Mouse (Mus musculus) stomach, embryonic 14.5 days (tissue): ENCODE results near the gene Rhobtb1. TPM values are rescaled to one million over a fixed set of nuclear protein-coding genes. Genes with fewer than 3 reads are reported as not detected.

Experiments
- ATAC-seq: fragments of 200-750 bp; cut with Nextera tagmentation; 2 replicates; pipeline ENCODE4 v1.8.0; 2017; ENCODE audit warnings: low read depth, moderate TSS enrichment; ENCODE audit not compliant: insufficient number of reproducible peaks, insufficient read depth, low FRiP score
- H3K27ac ChIP-seq: fragments of 300-500 bp; sonication (generic); 2 replicates; pipeline ENCODE4 v1.5.1; 2014; ENCODE audit warnings: mild to moderate bottlenecking, low read length, moderate library complexity, mixed read lengths
- H3K27me3 ChIP-seq: fragments of 300-500 bp; sonication (generic); 2 replicates; pipeline ENCODE4 v1.6.1; 2014; ENCODE audit warnings: low read length, control low read depth, mixed read lengths; ENCODE audit not compliant: control insufficient read depth, insufficient read depth
- H3K36me3 ChIP-seq: fragments of 300-500 bp; sonication (generic); 2 replicates; pipeline ENCODE4 v1.6.1; 2014; ENCODE audit warnings: mild to moderate bottlenecking, control low read depth, low read length, moderate library complexity, mixed read lengths; ENCODE audit not compliant: control insufficient read depth, insufficient read depth
- H3K4me1 ChIP-seq: fragments of 300-500 bp; sonication (generic); 2 replicates; pipeline ENCODE4 v1.6.1; 2014; ENCODE audit warnings: low read length, control low read depth, mixed read lengths; ENCODE audit not compliant: control insufficient read depth, insufficient read depth
- H3K4me2 ChIP-seq: fragments of 300-500 bp; sonication (generic); replicated peaks from 2 replicates; pipeline ENCODE4 v1.6.1; 2014; ENCODE audit warnings: low read depth, low read length, control low read depth
- H3K4me3 ChIP-seq: fragments of 300-500 bp; sonication (generic); 2 replicates; pipeline ENCODE4 v1.5.1; 2014; ENCODE audit warnings: low read depth, low read length, control low read depth
- H3K9ac ChIP-seq: fragments of 300-500 bp; sonication (generic); replicated peaks from 2 replicates; pipeline ENCODE4 v1.6.1; 2014; ENCODE audit warnings: low read depth, mild to moderate bottlenecking, control low read depth, low read length, moderate library complexity, mixed read lengths
- H3K9me3 ChIP-seq: fragments of 300-500 bp; sonication (generic); 2 replicates; pipeline ENCODE4 v1.6.1; 2016; ENCODE audit warnings: low read depth, low read length, control low read depth; ENCODE audit not compliant: control insufficient read depth
- WGBS: fragments of 180-500 bp; shearing (Covaris S2); extraction: QIAGEN DNeasy Blood & Tissue Kit; methylation state at CpG from one replicate; pipeline ENCODE4 v1.1.7; 2014; 5-methylcytosine and 5-hydroxymethylcytosine counted together
- polyA plus RNA-seq: library from polyadenylated mRNA; unstranded; fragments of >200 nt; fragmentation: Nextera tagmentation; extraction: Ambion mirVana; gene quantifications from 2 replicates; pipeline ENCODE4 v1.2.1, GENCODE M21; 2014

Rhobtb1 gene
- polyA plus RNA-seq, 1 experiment from 2014 or later, result 37.0 TPM

- Histone ChIP-seq H3K4me1 (0 out of 2 replicates have a peak, but pooled peaks cover 5% of the 10 kb centered on the region), H3K9me3 (no peaks in the 10 kb centered on the region), H3K4me3 (no peak overlapping the region), H3K9ac (no peak overlapping the region), H3K27ac (no peak overlapping the region), H3K36me3 (no peaks in the 10 kb centered on the region), H3K27me3 (no peaks in the 10 kb centered on the region), H3K4me2 (no peak overlapping the region)
- no peak for ATAC-seq
- 24% methylated on average over 1 of the region's 1 CpGs for WGBS
Measured at GRCm38 (mm10) chr10:69119456-69119855, 31.8 kb upstream of the Rhobtb1 start.

GRCm38 (mm10) chr10:69126546-69126945 lies 24.7 kb upstream of the Rhobtb1 start:
- 93% methylated on average over 2 of the region's 2 CpGs for WGBS

GRCm38 (mm10) chr10:69128531-69128930 lies 22.7 kb upstream of the Rhobtb1 start:
- no peaks in the 10 kb centered on the region for H3K27me3 ChIP-seq
- 70% methylated on average over 3 of the region's 3 CpGs for WGBS
- ATAC-seq, result no peak

More at GRCm38 (mm10) chr10:69126546-69126945, 24.7 kb upstream of the Rhobtb1 start:
- no peak overlapping the region for H3K4me3 ChIP-seq
- no peaks in the 10 kb centered on the region for H3K4me1 ChIP-seq
- H3K36me3 ChIP-seq, result no peaks in the 10 kb centered on the region
- no peak for ATAC-seq
- H3K9me3 ChIP-seq, result no peaks in the 10 kb centered on the region
- H3K9ac ChIP-seq, result no peak overlapping the region
- H3K4me2 ChIP-seq, result no peak overlapping the region
- H3K27me3 ChIP-seq, result no peaks in the 10 kb centered on the region
- no peak overlapping the region for H3K27ac ChIP-seq

DNA sequence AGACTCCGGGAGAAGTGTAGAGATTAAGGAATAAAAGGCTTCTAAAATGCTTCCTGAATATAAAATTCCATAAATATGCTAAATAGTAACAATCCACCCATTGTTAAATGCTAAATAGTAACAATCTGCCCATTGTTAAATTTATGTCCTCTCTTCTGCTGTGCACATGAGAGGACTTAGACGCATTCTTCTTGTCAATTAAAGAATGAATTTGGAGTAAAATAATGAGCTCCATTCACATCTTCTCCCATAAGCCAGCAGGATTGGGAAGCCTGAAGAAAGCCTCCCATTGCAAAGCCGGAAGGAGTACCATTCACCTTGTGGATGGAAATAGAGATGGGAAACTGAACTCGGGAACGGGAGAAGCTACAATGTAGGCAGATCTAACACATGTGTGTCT lies 20.6 kb upstream of the Rhobtb1 start:
- H3K27ac ChIP-seq, result no peak overlapping the region
- H3K4me1 ChIP-seq, result no peaks in the 10 kb centered on the region
- no peak overlapping the region for H3K4me3 ChIP-seq
- 72% methylated on average over 5 of the region's 5 CpGs for WGBS
- no peaks in the 10 kb centered on the region for H3K36me3 ChIP-seq
- ATAC-seq, result no peak
- H3K9me3 ChIP-seq, result no peaks in the 10 kb centered on the region
- H3K27me3 ChIP-seq, result no peaks in the 10 kb centered on the region
- no peak overlapping the region for H3K4me2 ChIP-seq
- no peak overlapping the region for H3K9ac ChIP-seq

More at GRCm38 (mm10) chr10:69128531-69128930, 22.7 kb upstream of the Rhobtb1 start:
- H3K9ac ChIP-seq, result no peak overlapping the region
- no peaks in the 10 kb centered on the region for H3K36me3 ChIP-seq
- no peaks in the 10 kb centered on the region for H3K4me1 ChIP-seq
- no peak overlapping the region for H3K27ac ChIP-seq
- H3K9me3 ChIP-seq, result no peaks in the 10 kb centered on the region
- H3K4me2 ChIP-seq, result no peak overlapping the region
- H3K4me3 ChIP-seq, result no peak overlapping the region

DNA sequence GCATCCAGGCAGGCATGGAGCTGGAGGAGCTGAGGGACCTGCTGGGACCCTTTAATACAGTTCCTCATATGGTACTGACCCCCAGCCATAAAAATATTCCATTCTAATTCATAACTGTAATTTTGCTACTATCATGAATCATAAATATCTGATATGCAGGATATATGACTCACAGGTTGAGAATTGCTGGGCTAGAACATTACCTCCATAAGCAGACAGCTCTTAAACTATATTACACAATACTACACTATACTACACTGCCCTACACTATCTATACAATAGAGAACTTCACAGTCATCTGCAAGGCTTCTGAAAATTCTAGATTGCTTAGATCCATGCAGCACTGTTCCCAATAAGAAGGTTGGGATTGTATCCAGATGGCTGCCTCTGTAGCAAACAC lies 16.9 kb upstream of the Rhobtb1 start:
- Histone ChIP-seq H3K27me3 (no peaks in the 10 kb centered on the region), H3K9me3 (no peaks in the 10 kb centered on the region), H3K9ac (no peak overlapping the region), H3K4me3 (no peak overlapping the region), H3K36me3 (no peaks in the 10 kb centered on the region), H3K4me2 (no peak overlapping the region), H3K27ac (no peak overlapping the region), H3K4me1 (no peaks in the 10 kb centered on the region; the same call in 1 of the 2 replicates)
- no peak for ATAC-seq

GRCm38 (mm10) chr10:69136241-69136828 lies 14.9 kb upstream of the Rhobtb1 start:
- no peak for ATAC-seq
- no peak overlapping the region for H3K9ac ChIP-seq
- no peaks in the 10 kb centered on the region for H3K9me3 ChIP-seq
- no peaks in the 10 kb centered on the region; the same call in 1 of the 2 replicates for H3K4me1 ChIP-seq
- H3K27me3 ChIP-seq, result no peaks in the 10 kb centered on the region
- no peak overlapping the region for H3K27ac ChIP-seq
- 38% methylated on average over 9 of the region's 9 CpGs for WGBS
- no peak overlapping the region for H3K4me2 ChIP-seq
- no peak overlapping the region for H3K4me3 ChIP-seq
- no peaks in the 10 kb centered on the region for H3K36me3 ChIP-seq

DNA sequence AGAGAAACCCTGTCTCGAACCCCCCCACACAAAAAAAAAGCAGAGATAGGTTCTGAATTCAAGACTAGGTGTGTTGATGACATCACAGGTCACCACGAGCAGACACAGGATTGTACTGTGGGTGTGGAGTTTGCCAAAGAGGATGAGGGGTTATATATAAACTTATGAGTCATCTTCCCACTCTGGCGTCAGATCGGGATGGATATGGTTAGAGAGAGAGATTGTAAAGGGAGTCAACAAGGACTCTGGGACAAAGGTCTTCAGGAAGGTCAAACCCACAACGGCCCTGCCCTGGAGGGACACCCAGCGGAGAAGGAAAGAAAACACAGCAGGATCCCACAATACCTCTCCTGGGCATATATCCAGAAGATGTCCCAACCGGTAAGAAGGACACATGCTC lies 2.0 kb upstream of the Rhobtb1 start:
- no peak overlapping the region for H3K9ac ChIP-seq
- no peaks in the 10 kb centered on the region for H3K4me1 ChIP-seq
- WGBS, result 90% methylated on average over 7 of the region's 7 CpGs
- H3K9me3 ChIP-seq, result no peaks in the 10 kb centered on the region
- H3K36me3 ChIP-seq, result no peaks in the 10 kb centered on the region
- no peak overlapping the region for H3K27ac ChIP-seq
- no peak for ATAC-seq
- no peak overlapping the region for H3K4me3 ChIP-seq
- no peaks in the 10 kb centered on the region for H3K27me3 ChIP-seq
- no peak overlapping the region for H3K4me2 ChIP-seq

DNA sequence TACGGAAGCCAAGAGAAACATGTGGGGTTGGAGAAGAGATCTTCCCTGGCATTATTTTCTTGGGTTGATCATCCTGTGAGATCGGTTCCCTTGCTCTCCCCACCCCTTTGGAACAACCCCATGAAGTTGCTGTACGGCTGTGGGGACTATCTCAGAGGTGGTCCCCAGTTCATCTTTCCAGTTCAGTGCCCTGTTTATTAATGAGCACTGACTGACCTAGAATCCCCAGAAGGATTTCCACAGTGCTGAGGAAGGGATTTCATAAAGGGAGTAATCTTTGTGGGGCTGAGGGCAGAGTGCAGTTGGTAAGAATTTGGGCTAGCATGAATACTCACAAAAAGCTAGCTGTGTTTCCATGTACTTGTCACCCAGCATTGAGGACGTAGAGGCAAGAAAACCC lies 1.7 kb downstream of the Rhobtb1 start:
- no peaks in the 10 kb centered on the region for H3K36me3 ChIP-seq
- ATAC-seq, result no peak
- H3K27me3 ChIP-seq, result no peaks in the 10 kb centered on the region
- no peak overlapping the region for H3K4me2 ChIP-seq
- H3K27ac ChIP-seq, result no peak overlapping the region
- 83% methylated on average over 4 of the region's 4 CpGs for WGBS
- no peak overlapping the region for H3K4me3 ChIP-seq
- no peak overlapping the region for H3K9ac ChIP-seq
- no peaks in the 10 kb centered on the region for H3K9me3 ChIP-seq
- H3K4me1 ChIP-seq, result no peaks in the 10 kb centered on the region
